Comparison of ENCODE assay signal across 24 mouse cellular contexts in the genomic region with DNA sequence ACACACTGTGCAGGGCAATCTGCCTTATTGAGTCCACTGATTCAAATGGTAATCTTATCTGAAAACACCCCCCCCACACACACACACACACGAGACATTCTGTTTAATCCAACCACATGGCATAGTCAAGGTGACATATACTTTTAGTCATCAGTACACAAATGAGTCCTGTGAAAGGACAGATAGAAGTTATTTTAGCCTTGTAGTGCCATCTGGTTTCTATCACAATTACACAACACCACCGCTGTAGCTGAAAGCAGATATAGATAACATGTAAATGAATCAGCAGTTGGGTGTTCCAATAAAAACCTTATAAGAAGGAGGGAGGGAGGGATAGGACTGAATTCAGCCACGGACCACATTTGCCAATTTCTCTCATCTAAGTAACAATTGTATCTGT.
DNase-seq lines count a peak whose midpoint lies in the region; ATAC-seq and TF ChIP-seq lines count a peak whose summit lies in the region.
"Had no signal": no experiment of that assay in that cellular context is flagged by ENCODE, and none has a peak within 500 bp of the region (broad histone marks: within the 10 kb centered on the region; RNA-seq: fewer than 3 reads in every experiment).

No protein-coding gene starts in this region.

- H3K27me3 ChIP-seq in heart, embryonic 12.5 days (replicated peaks) = no peaks in the 10 kb centered on the region
- H3K27me3 ChIP-seq in heart, embryonic 10.5 days (ENCODE audit: insufficient read depth, poor library complexity, severe bottlenecking) = no peaks in the 10 kb centered on the region
- no peaks in the 10 kb centered on the region for H3K27me3 ChIP-seq in kidney, postnatal 0 days (ENCODE audit: insufficient read depth, low read length)
- H3K27me3 ChIP-seq: hindbrain, embryonic 15.5 days; limb, embryonic 12.5 days; midbrain, embryonic 12.5 days; neural tube, embryonic 15.5 days; stomach, embryonic 15.5 days had no signal

- H3K9ac ChIP-seq in heart, embryonic 12.5 days = no peak overlapping the region
- no peak overlapping the region for H3K9ac ChIP-seq in kidney, postnatal 0 days (ENCODE audit: low read depth, low read length)
- H3K9ac ChIP-seq: hindbrain, embryonic 15.5 days; limb, embryonic 12.5 days; liver, postnatal 0 days; midbrain, embryonic 12.5 days; neural tube, embryonic 15.5 days; stomach, embryonic 15.5 days had no signal

- ATAC-seq in heart, embryonic 12.5 days (ENCODE audit: insufficient number of reproducible peaks, low FRiP score) = peak; percentile 66
- no peak for ATAC-seq in kidney, postnatal 0 days (replicated peaks; ENCODE audit: low FRiP score, low read depth)
- ATAC-seq: activated CD4-positive, CD25-positive, alpha-beta regulatory T cell, adult 4 months; liver, postnatal 0 days had no signal

- H3K27ac ChIP-seq in heart, embryonic 12.5 days (ENCODE audit: poor library complexity, severe bottlenecking) = no peak overlapping the region
- H3K27ac ChIP-seq in heart, embryonic 10.5 days = no peak overlapping the region
- H3K27ac ChIP-seq in kidney, postnatal 0 days = no peak overlapping the region
- H3K27ac ChIP-seq: hindbrain, embryonic 15.5 days; limb, embryonic 12.5 days; midbrain, embryonic 12.5 days; neural tube, embryonic 15.5 days; stomach, embryonic 15.5 days had no signal

- TF ChIP-seq CTCF in kidney, postnatal 0 days (IDR thresholded peaks at IDR 0.05; ENCODE audit: low read depth) = no peak

- 0 out of 2 replicates have a peak, but pooled peaks cover 2% of the 10 kb centered on the region for H3K9me3 ChIP-seq in heart, embryonic 12.5 days (replicated peaks)
- H3K9me3 ChIP-seq in heart, embryonic 10.5 days = no peaks in the 10 kb centered on the region
- H3K9me3 ChIP-seq in kidney, postnatal 0 days (replicated peaks; ENCODE audit: low read length) = no peaks in the 10 kb centered on the region
- H3K9me3 ChIP-seq: hindbrain, embryonic 15.5 days; limb, embryonic 12.5 days; midbrain, embryonic 12.5 days; neural tube, embryonic 15.5 days; stomach, embryonic 15.5 days had no signal

- DNase-seq in heart, embryonic 10.5 days (ENCODE audit: low spot score) = no peak
- peak; percentile 18 for DNase-seq in kidney, postnatal 0 days (ENCODE audit: low spot score)
- DNase-seq in kidney, postnatal 36 days = no peak
- peak; percentile 44 for DNase-seq in 3T3-L1 (ENCODE audit: low read depth, low spot score)
- peak; percentile 62 for DNase-seq in brain, adult 2 months (ENCODE audit: low read depth, low spot score)
- no peak for DNase-seq in adrenal gland, adult 8-10 months
- DNase-seq: adrenal gland, postnatal 14 days; cerebellum, adult 8-10 months; cerebellum, postnatal 36 days; gastrocnemius, postnatal 14 days; kidney, adult 2 months; kidney, postnatal 10 days; layer of hippocampus, postnatal 36 days; liver, postnatal 0 days; thymus, adult 18-20 months; thymus, postnatal 4 days had no signal

- no peak overlapping the region for H3K4me2 ChIP-seq in heart, embryonic 12.5 days
- no peak overlapping the region for H3K4me2 ChIP-seq in kidney, postnatal 0 days (ENCODE audit: low read length)
- H3K4me2 ChIP-seq: hindbrain, embryonic 15.5 days; limb, embryonic 12.5 days; liver, embryonic 11.5 days; midbrain, embryonic 12.5 days; neural tube, embryonic 15.5 days; stomach, embryonic 15.5 days had no signal

- no peak overlapping the region for H3K4me3 ChIP-seq in heart, embryonic 12.5 days
- H3K4me3 ChIP-seq in heart, embryonic 10.5 days = no peak overlapping the region
- no peak overlapping the region for H3K4me3 ChIP-seq in kidney, postnatal 0 days (replicated peaks; ENCODE audit: low read depth, low read length)
- H3K4me3 ChIP-seq: hindbrain, embryonic 15.5 days; limb, embryonic 12.5 days; midbrain, embryonic 12.5 days; neural tube, embryonic 15.5 days; stomach, embryonic 15.5 days had no signal

- H3K36me3 ChIP-seq in heart, embryonic 12.5 days = no peaks in the 10 kb centered on the region
- H3K36me3 ChIP-seq in heart, embryonic 10.5 days = no peaks in the 10 kb centered on the region
- H3K36me3 ChIP-seq in kidney, postnatal 0 days (ENCODE audit: insufficient read depth, low read length) = no peaks in the 10 kb centered on the region
- H3K36me3 ChIP-seq: hindbrain, embryonic 15.5 days; limb, embryonic 12.5 days; midbrain, embryonic 12.5 days; neural tube, embryonic 15.5 days; stomach, embryonic 15.5 days had no signal

- peaks cover 13% of the 10 kb centered on the region for H3K4me1 ChIP-seq in heart, embryonic 12.5 days (replicated peaks)
- peaks cover 14% of the 10 kb centered on the region; the same call in 1 of the 2 replicates for H3K4me1 ChIP-seq in heart, embryonic 10.5 days
- H3K4me1 ChIP-seq in kidney, postnatal 0 days (replicated peaks; ENCODE audit: insufficient read depth, low read length) = no peaks in the 10 kb centered on the region
- H3K4me1 ChIP-seq: hindbrain, embryonic 15.5 days; limb, embryonic 12.5 days; midbrain, embryonic 12.5 days; neural tube, embryonic 15.5 days; stomach, embryonic 15.5 days had no signal

- 8% methylated on average over 3 of the region's 3 CpGs for WGBS in heart, embryonic 12.5 days
- WGBS in heart, embryonic 10.5 days = 32% methylated on average over 3 of the region's 3 CpGs
- WGBS in kidney, postnatal 0 days = 49% methylated on average over 3 of the region's 3 CpGs

Comparison
In these comparisons a context has a peak if more than half of its experiments do, and no peak if none do; other contexts are left out.
1. DNase-seq: peak in kidney, postnatal 0 days (single experiment), 3T3-L1 (single experiment) and brain, adult 2 months (single experiment); none in heart, embryonic 10.5 days (single experiment), kidney, postnatal 36 days (0 of 2) and adrenal gland, adult 8-10 months (single experiment).